Mouse (Mus musculus): ENCODE results near the gene Osgep.
"Not testable (repeated sequence)": the region's sequence is repeated elsewhere in the genome, so short reads cannot be mapped to it uniquely, and the experiment has no call there.

Gene Osgep

DNA sequence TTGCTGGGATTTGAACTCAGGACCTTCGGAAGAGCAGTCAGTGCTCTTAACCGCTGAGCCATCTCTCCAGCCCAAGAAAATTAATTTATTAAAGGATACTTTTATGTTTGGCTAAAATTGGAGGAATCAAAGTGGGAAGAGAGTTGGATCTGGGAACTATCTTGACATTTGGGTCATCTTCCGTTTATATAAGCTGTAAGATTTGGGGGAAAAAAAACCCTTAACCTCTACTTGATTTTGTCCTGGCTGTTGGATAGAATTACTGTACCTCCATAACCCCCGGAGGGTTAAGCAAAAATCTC is 19.9 kb downstream of the Osgep start:
- POLR2A ChIA-PET = interaction anchor here (0.6 to 3.5 kb wide), 20 partner anchors 9 to 184 kb away, joined by 3 to 24 read pairs (median 4); partner anchors contain the start of genes Pip4p1 (in 2 of the 4), Pnp (in 2 of the 4), Ccnb1ip1 (in 1 of the 4) and Parp2 (in 1 of the 4)
- CTCF ChIA-PET = interaction anchor here in 3 of 4 experiments (1.0 to 2.2 kb wide), 13 partner anchors 8 to 336 kb away, joined by 3 to 9 read pairs (median 4); partner anchors contain the start of genes Apex1 (in 1 of the 3), Ccnb1ip1 (in 1 of the 3), Osgep (in 1 of the 3) and Parp2 (in 1 of the 3)

DNA sequence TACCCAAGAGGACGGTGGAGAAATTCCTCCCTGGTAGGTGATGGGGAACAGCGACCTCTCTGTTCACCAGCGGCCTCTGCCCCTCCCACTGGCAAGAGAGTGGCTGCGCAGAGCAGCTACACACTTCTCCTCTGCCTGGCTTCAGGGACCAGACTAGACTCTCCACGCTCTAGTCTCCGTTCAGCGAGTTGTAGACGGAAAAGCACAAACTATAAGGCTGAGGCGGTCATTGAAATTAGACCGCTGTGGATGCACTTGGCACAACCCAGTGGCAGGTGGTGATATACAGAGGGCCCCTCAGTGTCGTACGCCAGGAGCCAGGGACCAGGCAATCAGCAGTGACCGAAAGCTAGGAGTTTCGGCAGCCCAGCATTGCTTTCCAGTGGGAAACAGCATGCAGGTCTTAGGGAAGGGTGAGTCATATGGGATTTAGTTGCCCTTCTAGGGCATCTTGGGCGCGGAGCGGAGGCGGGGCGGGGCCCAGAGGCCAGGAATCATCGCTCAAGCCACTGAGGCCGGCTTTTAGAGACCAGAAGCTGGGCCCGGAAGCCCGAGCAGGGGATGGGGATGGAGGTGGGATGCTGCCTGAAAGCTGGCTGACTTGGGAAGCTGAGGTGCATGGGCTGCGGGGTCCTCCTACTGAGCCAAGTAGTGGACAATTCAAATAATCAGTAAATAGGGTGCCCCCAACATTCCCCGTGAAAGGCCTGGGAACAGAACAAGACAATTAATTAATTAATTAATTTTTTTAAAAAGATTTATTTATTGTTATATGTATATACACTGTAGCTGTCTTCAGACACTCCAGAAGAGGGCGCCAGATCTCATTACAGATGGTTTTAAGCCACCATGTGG is 20.5 kb downstream of the Osgep start:
- CTCF ChIA-PET = interaction anchor here (0.5 to 2.2 kb wide), 22 partner anchors 9 to 336 kb away, joined by 3 to 9 read pairs (median 4); partner anchors contain the start of genes Apex1 (in 1 of the 4), Ccnb1ip1 (in 1 of the 4), Osgep (in 1 of the 4) and Parp2 (in 1 of the 4)

DNA sequence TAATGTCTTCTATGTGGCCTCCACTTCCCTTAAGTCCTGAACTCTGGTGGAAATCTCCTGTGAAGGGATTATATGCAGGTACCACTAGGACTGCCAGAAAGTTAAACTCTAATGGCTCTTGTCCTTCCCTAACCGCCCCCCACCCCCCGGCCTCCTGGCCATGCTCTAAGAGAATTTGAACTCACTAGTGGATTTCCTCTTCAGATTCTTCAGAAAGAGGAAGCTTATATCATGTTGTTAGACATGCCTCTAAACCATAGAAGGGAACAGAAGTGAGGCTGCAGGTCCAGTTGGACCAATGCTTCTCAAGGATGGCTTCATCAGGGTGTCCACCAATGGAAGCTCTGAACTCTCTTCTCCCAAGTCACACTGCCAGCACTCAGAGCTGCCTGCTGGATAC is 26.7 kb downstream of the Osgep start:
- POLR2A ChIA-PET = interaction anchor here in 2 of 4 experiments (1.1 to 3.4 kb wide), 3 partner anchors 9 to 33 kb away, joined by 3 to 20 read pairs (median 4); partner anchors contain the start of genes Pip4p1 (in 1 of the 2) and Pnp (in 1 of the 2)
- CTCF ChIA-PET = not testable (repeated sequence)

More for the DNA sequence above, 20.5 kb downstream of the Osgep start:
- POLR2A ChIA-PET = interaction anchor here (0.6 to 3.5 kb wide), 32 partner anchors 8 to 185 kb away, joined by 3 to 24 read pairs (median 4); partner anchors contain the start of genes Pip4p1 (in 2 of the 4), Pnp (in 2 of the 4), Apex1 (in 1 of the 4) and Ccnb1ip1 (in 1 of the 4)

DNA sequence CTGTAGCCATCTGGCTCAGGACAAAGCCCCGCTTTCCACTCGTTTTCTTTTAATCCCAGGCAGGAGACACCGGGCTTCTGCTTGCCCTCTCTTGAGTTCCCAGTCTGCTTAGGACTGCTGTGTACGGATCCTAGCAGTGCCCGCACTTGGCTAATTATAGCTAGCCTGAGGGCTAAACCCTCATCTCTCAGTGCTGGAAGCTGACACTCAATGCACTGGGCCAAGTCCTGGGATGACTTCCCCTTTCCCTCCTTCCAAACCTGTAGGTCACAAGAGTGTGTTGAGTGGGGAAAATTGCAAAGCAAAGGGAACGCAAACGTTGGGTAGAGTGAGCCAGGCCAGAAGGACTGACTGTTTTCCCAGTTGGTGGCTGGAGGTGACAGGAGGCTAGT is 27.3 kb downstream of the Osgep start, which contains the start of gene Klhl33:
Gene Klhl33 (minus strand): TSS at position 134 of the 392 bp plus-strand sequence.
- POLR2A ChIA-PET = interaction anchor here in 2 of 4 experiments (1.0 to 3.4 kb wide), 5 partner anchors 10 to 41 kb away, joined by 3 to 20 read pairs (median 4); partner anchors contain the start of genes Pip4p1 (in 1 of the 2) and Pnp (in 1 of the 2)

DNA sequence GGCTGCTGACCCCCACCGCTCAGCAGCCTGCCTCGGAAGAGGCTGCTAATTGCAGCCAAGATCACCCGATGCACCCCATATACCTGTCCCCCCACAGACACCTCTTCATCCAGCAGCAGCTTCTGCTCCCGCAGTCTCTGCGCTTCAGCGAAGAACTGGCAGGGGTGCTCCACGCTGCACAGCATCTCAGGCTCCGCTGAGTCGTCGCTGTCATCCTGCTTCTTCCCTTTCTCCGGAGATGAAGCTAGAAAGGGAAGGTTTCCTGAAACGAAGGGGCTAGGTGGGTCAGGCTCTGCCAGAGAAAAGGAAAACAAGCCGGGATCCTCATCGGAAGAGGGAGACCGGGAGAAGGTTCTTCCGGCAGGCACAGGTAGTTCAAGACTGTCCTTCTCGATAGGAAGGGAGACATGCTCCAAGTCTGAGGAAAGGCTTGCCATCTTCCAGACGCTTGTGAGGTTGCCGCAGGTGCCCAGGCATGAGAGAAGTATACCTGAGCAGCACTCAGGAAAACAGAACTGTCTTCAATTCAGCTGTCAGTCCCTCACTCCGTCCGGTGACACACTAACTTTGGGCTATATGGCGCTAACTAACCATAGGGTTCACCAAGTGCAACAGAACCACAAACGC is 27.8 kb downstream of the Osgep start:
- POLR2A ChIA-PET = interaction anchor here in 2 of 4 experiments (0.9 to 3.4 kb wide), 8 partner anchors 8 to 41 kb away, joined by 3 to 20 read pairs (median 4); partner anchors contain the start of genes Apex1 (in 1 of the 2), Osgep (in 1 of the 2), Pip4p1 (in 1 of the 2) and Pnp (in 1 of the 2)
- CTCF ChIA-PET = interaction anchor here in 2 of 4 experiments (0.6 to 1.2 kb wide), 3 partner anchors 24 to 188 kb away, joined by 3 read pairs; no protein-coding TSS in a partner anchor

More for the DNA sequence above, 27.3 kb downstream of the Osgep start, which contains the start of gene Klhl33:
- CTCF ChIA-PET = interaction anchor here in 2 of 4 experiments (0.6 to 1.1 kb wide), 2 partner anchors 23 to 188 kb away, joined by 3 read pairs; no protein-coding TSS in a partner anchor

DNA sequence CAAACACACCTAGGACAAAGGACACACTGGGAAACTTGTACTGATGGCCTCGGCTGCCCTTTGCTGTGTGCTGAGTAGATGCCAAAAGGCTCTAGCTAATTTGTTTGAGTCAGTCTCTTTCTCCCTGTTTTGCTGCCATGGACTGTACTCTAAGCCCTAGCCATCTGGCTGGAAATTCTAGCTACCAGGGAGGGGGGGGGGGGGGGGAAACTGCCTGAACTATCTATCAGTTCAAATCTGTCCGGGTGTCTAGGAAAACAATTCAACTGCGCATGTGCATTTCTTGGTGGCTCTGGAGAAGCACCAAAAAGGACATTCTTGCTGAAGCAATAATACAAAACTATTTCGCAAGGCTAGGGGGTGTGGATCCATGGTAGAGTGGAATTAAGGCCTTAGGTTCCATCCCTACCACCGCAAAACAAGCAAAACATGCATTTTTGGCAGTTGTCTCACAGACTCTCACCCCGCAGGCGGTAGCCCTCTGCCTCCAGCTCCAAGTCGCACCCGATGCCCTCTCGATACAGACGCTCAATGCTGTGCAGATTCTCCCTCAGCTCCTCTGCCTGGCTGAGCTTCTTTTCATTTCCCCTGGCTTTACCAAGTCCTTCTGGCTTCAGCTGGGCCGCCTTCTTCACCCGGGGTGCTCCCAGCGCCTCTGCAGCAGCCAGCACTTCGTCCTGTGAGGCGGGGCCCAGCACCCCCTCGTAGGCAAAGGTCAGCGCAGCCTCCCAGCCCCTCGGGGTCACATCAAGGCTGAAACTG is 28.5 kb downstream of the Osgep start:
- CTCF ChIA-PET = interaction anchor here in 2 of 4 experiments (1.1 to 2.3 kb wide), 3 partner anchors 8 to 32 kb away, joined by 3 to 7 read pairs (median 3); no protein-coding TSS in a partner anchor
- POLR2A ChIA-PET = interaction anchor here in 2 of 4 experiments (0.7 to 3.4 kb wide), 11 partner anchors 8 to 42 kb away, joined by 3 to 20 read pairs (median 4); partner anchors contain the start of genes Pip4p1 (in 2 of the 2), Pnp (in 2 of the 2), Apex1 (in 1 of the 2) and Osgep (in 1 of the 2)

DNA sequence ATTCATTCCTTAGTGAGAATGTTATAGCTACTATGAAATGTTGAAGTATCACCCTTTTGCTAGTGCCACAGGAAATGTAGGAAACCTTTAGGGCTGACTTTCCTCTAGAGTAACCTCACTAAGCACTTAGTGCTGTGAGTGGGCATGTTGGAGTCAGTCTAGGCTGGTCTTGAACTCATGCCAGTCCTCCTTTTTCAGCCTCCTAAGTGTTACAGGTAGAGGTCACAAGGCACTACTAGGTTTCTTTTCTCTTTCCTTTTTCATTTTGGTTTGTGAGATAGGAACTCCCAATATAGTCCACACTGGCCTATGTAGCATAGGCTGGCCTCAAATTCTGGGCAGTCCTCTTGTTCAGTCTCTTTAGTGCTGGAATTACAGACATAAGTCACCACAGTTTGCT is 29.3 kb downstream of the Osgep start:
- POLR2A ChIA-PET = interaction anchor here in 2 of 4 experiments (0.9 to 3.4 kb wide), 7 partner anchors 9 to 36 kb away, joined by 3 to 20 read pairs (median 4); partner anchors contain the start of genes Pip4p1 (in 2 of the 2), Pnp (in 2 of the 2), Apex1 (in 1 of the 2) and Osgep (in 1 of the 2)
- CTCF ChIA-PET = interaction anchor here in 1 of 4 experiments (2.3 kb wide), 1 partner anchor 8 kb away, joined by 7 read pairs; no protein-coding TSS in a partner anchor

DNA sequence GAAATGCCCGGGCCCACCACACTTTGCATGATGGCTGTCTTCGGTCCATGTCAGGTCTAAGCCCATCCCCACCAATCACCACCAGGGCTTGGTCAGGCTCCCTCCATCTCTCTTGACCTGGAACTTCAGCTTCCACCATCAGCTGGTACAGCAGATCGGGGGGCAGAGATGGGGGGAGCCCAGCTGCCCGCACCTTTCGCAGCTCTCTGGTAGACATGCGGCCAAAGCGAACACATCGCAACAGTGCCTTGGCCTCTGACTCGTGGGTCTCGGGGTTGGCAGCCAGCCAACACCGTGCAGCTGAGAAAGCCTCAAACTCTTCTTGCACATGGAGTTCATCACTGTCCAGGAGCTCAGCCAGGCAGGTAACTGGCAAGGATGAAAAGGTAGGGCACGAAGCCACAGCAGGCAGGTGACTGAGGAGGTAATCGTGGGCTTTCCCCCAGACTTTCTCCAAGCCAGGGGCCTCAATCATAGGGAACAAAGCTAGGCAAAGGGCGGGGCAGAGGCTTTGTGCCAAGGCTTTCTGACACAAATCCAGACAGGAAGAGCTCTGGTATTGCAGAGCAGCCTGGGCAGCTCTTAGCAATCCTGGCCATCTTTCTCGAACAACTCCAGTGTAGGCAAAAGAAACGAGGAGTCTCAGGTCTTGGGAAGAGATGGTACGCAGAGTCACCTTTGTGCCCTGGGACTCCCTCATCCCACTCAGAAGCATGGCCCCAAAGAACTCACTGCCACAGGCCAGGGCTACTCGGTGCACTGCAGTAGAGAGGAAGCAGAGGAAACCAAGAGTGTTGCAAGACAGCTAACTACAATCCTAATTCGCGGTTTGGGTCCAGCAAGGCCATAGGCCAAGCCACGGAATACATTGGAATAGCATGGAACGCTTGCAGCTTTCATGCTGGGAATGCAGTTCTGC is 31.9 kb downstream of the Osgep start:
- ChIA-PET POLR2A (interaction anchor here (0.5 to 2.6 kb wide), 8 partner anchors 10 to 172 kb away, joined by 3 to 10 read pairs (median 4); partner anchors contain the start of genes Pip4p1 (in 1 of the 4) and Pnp (in 1 of the 4)), CTCF (interaction anchor here in 3 of 4 experiments (0.6 to 2.3 kb wide), 4 partner anchors 11 to 93 kb away, joined by 3 to 9 read pairs (median 4); no protein-coding TSS in a partner anchor)

DNA sequence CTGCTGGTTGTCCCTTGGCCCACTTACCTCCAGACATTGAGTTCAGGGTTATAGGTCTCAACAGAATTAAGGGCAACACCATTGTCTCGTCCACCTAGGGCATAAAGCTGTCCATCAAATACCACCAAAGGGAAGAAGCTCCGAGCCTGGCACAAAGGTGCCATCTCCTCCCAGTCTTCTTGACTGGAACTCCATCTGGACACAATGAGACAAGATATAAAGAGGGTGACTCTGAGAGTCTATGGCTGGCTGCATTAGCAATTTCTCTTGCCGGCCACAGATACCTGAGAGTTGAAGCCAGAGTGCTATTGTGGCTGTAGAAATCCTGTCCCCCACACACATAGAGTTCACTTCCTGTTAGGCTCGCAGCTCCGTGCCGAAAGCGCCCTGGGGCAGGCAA is 32.6 kb downstream of the Osgep start:
- ChIA-PET CTCF (interaction anchor here in 3 of 4 experiments (0.6 to 2.3 kb wide), 3 partner anchors 12 to 1494 kb away, joined by 3 to 9 read pairs (median 3); no protein-coding TSS in a partner anchor), POLR2A (interaction anchor here in 2 of 4 experiments (1.2 to 2.6 kb wide), 7 partner anchors 12 to 62 kb away, joined by 3 to 10 read pairs (median 6); partner anchors contain the start of genes Apex1 (in 1 of the 2), Osgep (in 1 of the 2), Pip4p1 (in 1 of the 2) and Pnp (in 1 of the 2))

DNA sequence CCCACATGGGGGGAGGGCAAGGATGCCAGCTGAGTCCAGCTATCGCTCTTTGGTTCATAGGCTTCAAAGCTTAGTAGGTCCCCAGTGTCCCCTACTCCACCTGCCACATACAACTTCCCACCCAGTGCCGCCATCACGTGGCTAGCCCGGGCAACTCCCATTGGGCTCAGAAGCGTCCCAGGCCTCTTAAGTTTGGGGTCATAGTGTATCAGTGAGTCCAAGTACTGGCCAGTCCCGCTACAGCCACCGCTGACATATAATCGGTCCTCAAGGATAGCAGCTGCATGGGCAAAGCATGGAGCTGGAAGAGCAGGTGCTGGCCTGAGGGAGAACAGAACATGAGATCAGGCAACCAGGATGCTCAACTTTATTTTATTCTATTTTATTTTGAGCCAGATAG is 33.1 kb downstream of the Osgep start:
- ChIA-PET CTCF (interaction anchor here in 2 of 4 experiments (0.5 to 2.3 kb wide), 3 partner anchors 12 to 1494 kb away, joined by 3 to 9 read pairs (median 5); no protein-coding TSS in a partner anchor), POLR2A (interaction anchor here in 2 of 4 experiments (1.2 to 2.6 kb wide), 6 partner anchors 12 to 61 kb away, joined by 3 to 10 read pairs (median 6); partner anchors contain the start of genes Apex1 (in 1 of the 2), Osgep (in 1 of the 2), Pip4p1 (in 1 of the 2) and Pnp (in 1 of the 2))

DNA sequence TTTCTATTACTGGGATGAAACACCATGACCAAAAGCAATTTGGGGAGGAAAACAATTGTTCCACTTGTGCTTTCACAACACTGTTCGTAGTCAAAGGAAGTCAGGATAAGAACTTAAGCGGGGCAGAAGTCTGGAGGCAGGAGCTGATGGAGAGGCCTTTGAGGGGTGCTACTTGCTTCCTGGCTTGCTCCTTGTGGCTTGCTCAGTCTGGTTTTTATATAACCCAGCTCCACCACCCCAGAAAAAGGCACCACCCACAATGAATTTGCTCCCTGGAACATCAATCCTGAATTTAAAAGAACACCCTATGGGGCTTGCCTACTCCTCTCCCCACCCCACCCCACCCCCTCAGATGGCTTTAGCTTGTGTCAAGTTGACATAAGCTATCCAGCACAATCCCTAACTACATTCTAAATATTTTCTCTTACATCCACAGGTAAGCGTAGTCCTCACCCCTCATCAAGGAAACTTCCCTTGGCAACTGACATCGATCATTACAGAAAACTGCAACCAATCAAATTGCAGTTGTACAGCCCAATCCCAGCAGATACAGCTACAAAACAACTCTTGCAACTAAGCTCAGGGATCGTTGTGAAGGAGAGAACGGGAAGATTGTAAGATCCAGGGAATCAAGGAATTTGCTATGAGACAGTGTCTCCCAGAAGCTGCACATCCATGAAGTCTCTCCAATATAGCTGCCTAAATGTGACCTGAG is 48.3 kb downstream of the Osgep start:
- ChIA-PET POLR2A (interaction anchor here in 3 of 4 experiments (0.6 to 2.0 kb wide), 13 partner anchors 9 to 1703 kb away, joined by 3 to 8 read pairs (median 3); partner anchors contain the start of genes Ccnb1ip1 (in 1 of the 3) and Parp2 (in 1 of the 3)), CTCF (no interaction called here)

DNA sequence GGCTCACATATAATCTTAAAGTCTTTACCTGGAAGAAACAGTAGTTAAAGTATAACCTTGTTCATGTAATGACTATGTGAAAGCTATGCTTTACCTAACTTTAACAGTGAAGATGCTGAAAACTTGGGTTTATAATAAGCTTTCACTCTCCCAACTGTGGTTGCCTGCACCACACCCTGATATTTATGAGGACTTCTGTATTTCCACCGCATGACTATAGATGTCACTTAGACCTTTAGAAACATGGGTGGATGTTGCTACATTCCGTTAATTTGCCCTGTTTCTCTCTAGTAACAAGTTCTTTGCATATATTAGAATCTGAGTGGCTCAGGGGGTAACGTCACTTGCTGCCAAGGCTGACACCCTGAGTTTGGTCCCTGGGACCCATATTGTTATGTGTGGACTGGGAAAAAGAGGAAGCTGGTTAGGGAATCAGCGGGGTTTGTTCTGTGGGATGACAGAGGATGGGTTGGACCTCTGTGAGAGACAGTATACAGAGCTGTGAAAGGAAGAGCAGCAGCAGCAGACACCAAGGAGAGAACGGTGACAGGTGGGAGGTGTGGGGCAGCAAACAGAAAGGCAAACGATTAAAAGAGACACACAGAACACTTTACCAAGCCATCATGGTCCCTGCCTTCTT is 49.0 kb downstream of the Osgep start:
- CTCF ChIA-PET = no interaction called here
- POLR2A ChIA-PET = interaction anchor here in 2 of 4 experiments (0.6 to 2.0 kb wide), 9 partner anchors 9 to 72 kb away, joined by 3 to 8 read pairs (median 5); partner anchors contain the start of genes Ccnb1ip1 (in 1 of the 2) and Parp2 (in 1 of the 2)

DNA sequence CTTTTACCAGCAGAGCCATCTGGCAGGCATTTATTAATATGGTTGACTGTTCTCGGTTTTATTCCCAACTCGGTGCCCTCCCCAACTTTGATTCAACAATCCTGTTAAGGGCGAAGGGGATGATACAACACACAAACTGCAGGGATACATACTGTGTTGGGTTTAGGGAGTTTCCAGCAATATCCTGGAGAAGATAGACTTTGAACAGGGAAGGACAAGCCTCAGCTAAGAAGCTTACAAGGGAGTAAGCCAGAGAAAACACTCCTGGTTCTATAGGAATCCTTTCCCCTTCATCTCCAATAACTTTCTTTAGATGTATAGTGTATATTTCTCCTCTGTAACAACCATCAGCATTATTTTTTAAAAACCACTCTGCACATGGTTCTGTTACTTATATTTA is 49.5 kb downstream of the Osgep start:
- CTCF ChIA-PET = no interaction called here
- POLR2A ChIA-PET = interaction anchor here in 1 of 4 experiments (0.6 to 1.9 kb wide), 2 partner anchors 13 to 71 kb away, joined by 3 to 6 read pairs; no protein-coding TSS in a partner anchor

DNA sequence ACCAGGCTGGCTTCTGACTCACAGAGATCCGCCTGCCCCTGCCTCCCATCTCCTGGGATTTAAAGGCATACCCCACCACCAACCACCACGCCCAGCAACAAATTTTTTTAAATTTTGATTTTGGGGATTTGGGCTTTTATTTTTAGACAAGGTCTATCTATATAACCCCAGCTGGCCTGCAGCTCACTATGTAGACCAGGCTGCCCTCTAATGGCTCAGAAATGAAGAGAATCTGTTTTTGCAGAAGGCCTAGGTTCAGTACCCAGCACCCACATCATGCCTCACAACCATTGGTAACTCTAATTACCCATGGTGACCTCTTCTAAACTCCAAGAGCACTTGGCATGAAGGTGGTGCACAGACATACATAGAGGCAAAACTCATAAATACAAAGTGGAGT is 53.4 kb downstream of the Osgep start:
- ChIA-PET POLR2A (interaction anchor here in 2 of 4 experiments (1.0 to 1.6 kb wide), 2 partner anchors 60 to 65 kb away, joined by 4 to 6 read pairs; partner anchors contain the start of genes Pip4p1 (in 1 of the 2) and Pnp (in 1 of the 2)), CTCF (interaction anchor here in 1 of 4 experiments (1.2 kb wide), 1 partner anchor 71 kb away, joined by 3 read pairs; no protein-coding TSS in a partner anchor)

Measured in embryonic stem cell, embryonic (primary cell).